Mouse (Mus musculus): ENCODE data around the gene H2-Aa. TPM values are rescaled to one million over a fixed set of nuclear protein-coding genes. Genes with fewer than 3 reads are reported as not detected.
"Not testable (repeated sequence)": the region's sequence is repeated elsewhere in the genome, so short reads cannot be mapped to it uniquely, and the experiment has no call there.

The H2-Aa gene
- 1 to 10 TPM in 1 of 2 experiments, under 1 TPM in 1; 0.93 to 2.1 TPM for total RNA-seq (2021)
- long read RNA-seq, experiment 1, result 0 reads
- long read RNA-seq, experiment 2, result 0 reads

DNA sequence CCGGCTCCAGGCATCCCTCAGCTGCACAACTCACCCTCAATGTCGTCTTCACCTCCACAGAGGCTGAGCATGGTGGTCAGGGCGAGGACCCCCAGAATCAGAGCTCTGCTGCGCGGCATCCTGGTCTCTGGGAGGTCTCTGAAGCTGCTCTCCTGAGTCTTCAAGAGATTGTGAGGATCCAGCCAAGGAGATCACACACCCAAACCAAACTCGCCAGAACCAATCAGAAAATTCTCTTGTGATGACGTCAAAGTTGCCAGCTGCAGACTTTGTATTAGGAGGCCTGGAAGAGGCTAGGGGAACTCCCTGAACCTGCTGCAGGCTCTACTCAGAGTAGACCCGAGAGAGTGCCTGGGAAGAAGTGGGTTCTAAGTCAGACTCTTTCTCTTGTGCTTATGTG lies at the start of gene H2-Aa:
Gene H2-Aa, minus strand, starts transcription at position 176 of the 400 bp plus-strand sequence.
- peak; percentile 75 to 84 for DNase-seq (ENCODE audit: low spot score in 2 of 2)

GRCm38 (mm10) chr17:34331200-34331599 lies 43.6 kb upstream of the H2-Aa start:
- no peak for DNase-seq (ENCODE audit: low spot score in 2 of 2)

DNA sequence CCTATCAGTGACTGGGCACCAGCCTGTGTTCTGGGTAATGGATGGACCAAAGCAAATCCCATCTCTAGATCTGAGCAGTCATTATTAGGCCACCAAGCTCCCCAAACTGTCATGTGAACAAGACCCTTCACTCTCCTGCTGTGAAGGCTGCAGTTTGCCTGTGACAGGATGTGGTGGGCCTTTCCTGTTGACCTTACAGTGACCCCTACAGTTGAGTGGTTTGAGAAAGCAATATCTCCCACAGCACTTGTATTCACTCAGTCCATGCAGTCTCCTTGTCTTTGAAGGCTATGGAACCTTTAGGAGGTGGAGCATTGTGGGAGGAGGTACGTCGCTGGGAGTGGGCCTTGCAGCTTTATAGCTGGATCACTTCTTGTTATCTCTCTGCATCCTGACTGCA lies 42.2 kb upstream of the H2-Aa start:
- no peak for DNase-seq (ENCODE audit: low spot score in 2 of 2)

DNA sequence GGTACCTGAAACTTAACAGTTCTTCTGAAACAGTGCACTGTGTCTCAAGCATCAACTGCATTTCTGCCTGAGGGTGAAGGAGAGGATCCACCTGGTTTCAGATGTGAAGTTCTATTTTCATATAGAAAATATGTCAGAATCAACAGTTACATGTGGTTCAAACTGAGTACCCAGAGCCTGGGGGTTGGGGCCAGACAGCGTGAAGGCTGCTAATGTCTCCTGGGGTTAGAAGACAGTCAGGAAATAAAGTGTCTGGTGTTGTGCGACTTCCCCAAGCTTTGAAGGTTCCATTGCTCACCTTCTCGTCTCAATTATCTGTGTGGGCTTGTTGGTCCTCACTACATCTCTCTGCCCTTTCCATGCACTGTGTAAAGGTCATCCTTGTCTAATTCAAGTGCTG lies 38.8 kb upstream of the H2-Aa start:
- no peak for DNase-seq (ENCODE audit: low spot score in 2 of 2)

DNA sequence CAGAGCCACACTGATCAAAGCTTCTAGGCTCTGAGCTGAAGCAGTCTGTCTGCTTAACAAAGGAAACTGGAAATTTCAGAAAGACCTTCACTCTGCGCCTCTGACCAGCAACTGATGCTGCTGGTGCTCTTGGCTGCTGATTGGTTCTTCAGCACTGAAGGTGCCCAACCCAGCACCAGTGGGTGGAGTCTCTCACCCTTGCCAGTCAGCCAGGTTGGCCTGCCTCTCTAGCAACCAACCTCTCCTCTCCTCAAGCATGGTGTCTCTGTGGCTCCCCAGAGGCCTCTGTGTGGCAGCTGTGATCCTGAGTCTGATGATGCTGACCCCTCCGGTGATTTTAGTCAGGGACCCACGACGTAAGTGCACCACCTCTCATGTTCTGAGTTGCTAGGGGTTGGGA lies 37.8 kb upstream of the H2-Aa start, which contains the start of gene H2-Eb2:
Gene H2-Eb2, plus strand, starts transcription at position 230 of the 400 bp plus-strand sequence.
- DNase-seq (ENCODE audit: low spot score in 2 of 2), result no peak

DNA sequence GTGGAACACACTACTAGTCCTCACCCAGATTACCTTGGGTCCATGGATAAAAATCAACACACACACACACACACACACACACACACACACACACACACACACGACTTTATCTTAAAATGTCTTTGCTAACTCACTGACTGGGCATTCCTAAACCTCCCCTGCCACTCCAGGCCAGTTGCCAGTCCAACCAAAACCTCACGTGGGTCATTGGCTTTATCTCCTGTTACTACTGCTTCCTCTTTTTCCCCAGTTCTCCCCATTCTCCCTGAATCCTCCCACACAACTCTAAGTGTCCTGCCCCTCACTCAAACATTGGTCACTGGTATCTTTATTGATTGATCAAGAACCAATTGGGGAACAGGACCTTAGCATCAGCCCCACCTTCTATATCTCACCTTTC lies 29.7 kb upstream of the H2-Aa start:
- DNase-seq (ENCODE audit: low spot score in 2 of 2), result no peak

- DNase-seq (ENCODE audit: low spot score in 2 of 2), result no peak
These were observed 29.1 kb upstream of the H2-Aa start for GRCm38 (mm10) chr17:34316697-34317096.

GRCm38 (mm10) chr17:34315512-34315911 lies 27.9 kb upstream of the H2-Aa start:
- DNase-seq (ENCODE audit: low spot score in 2 of 2), result no peak

DNA sequence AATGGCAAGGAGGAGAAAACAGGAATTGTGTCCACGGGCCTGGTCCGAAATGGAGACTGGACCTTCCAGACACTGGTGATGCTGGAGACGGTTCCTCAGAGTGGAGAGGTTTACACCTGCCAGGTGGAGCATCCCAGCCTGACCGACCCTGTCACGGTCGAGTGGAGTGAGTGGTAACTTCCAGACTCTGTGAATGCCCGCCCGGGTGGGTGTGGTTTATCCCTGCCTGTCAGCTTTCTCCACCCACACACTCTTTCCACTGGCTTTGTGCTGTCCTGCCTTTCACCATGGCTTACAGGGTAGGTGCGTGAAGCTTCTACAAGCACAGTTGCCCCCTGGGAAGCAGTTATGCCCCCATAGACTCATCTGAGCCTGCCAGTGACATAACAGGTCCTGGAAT lies 26.7 kb upstream of the H2-Aa start:
- DNase-seq (ENCODE audit: low spot score in 2 of 2), result no peak

DNA sequence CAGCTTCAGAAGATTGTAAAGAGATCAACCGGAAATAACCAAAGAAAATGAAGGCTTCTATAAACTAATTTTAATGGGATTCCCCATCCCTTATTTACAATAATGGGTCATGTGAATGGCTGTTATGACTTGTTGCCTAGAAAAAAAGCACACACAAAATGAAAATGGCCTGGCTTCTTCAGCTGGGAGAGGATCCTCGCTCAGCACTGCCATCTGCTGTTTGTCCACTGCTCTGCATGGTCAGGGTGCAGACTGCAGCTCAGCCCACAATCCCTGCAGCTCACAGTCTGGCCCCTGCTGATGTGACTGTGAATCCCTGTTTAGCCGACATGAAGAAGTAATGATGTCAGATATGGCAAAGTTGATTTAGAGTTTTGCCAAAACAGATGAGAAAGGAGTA lies 25.8 kb upstream of the H2-Aa start:
- DNase-seq (ENCODE audit: low spot score in 2 of 2), result peak; percentile 77 to 78

GRCm38 (mm10) chr17:34312185-34312584 lies 24.6 kb upstream of the H2-Aa start:
- DNase-seq (ENCODE audit: low spot score in 2 of 2), result no peak

DNA sequence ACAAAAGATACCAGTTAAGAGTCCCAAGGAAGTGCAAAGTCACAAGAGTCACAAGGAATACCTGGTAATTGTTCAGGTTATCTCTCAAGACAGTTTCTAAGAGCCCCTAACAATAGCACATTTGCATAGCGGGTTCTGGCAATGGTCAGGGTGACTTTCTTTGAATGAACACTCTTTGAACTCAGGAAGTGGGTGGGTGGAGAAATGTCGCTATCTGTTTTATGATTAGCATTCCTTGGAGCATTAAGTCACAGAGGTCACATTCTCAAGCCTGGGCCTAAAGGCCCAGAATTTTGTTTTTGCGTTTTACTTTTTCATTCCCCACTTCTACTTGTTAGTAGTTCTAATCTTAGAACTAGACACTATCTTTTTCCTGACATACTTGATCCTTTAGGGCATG lies 22.9 kb upstream of the H2-Aa start:
- not testable (repeated sequence) for DNase-seq (ENCODE audit: low spot score in 2 of 2)

DNA sequence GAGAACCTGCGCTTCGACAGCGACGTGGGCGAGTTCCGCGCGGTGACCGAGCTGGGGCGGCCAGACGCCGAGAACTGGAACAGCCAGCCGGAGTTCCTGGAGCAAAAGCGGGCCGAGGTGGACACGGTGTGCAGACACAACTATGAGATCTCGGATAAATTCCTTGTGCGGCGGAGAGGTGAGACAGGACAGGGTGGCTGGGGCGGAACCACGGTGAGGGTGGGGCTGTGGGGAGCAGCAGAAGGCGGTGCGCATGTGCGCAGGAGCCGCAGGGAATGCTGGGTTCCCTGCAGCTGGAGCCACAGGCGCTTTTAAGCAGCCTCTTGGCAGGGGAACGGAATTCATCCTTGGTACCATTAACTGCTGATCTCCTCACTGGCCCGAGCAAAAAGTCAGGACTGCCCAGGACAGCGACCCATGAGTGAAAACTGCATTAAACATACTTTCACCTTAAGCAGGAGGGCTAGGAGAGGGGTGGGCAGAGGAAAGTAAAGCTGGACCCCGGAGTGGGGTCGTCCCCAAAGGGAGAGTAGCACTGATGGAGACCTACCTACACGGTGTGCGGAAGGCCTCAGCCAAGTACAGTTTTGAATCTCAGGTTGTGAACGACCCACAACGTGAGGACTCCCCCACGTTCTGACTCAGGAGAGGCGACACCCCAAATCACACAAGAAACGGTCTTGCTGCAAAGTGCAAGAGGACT lies 22.2 kb upstream of the H2-Aa start:
- peak; percentile 57 to 64 for DNase-seq (ENCODE audit: low spot score in 2 of 2)

DNA sequence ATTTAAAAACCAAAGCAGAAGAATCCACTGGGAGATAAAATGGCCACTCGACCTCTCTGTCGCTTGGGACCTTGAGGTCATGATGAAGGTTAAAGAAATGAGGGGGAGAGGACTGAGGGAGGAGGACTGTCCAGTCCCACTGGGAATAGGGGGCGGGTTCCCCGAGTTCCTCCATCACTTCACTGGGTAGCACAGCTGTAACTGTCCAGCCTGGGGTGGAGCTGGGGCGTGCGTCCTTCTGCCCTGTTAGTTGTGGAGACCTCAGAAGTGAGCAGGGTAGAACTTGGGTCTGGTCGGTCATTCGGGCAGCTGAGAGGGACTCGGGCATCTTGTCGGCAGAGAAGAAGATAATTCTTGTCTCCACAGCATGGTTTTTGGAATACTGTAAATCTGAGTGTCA lies 21.6 kb upstream of the H2-Aa start:
- no peak for DNase-seq (ENCODE audit: low spot score in 2 of 2)

GRCm38 (mm10) chr17:34308161-34308560 lies 20.5 kb upstream of the H2-Aa start:
- no peak for DNase-seq (ENCODE audit: low spot score in 2 of 2)

- no peak for DNase-seq (ENCODE audit: low spot score in 2 of 2)
These were observed 19.6 kb upstream of the H2-Aa start for GRCm38 (mm10) chr17:34307216-34307615.

- no peak for DNase-seq (ENCODE audit: low spot score in 2 of 2)
These were observed 18.8 kb upstream of the H2-Aa start for GRCm38 (mm10) chr17:34306407-34306806.

- peak; percentile 89 to 95 for DNase-seq (ENCODE audit: low spot score in 2 of 2)
These were observed 17.9 kb upstream of the H2-Aa start, which contains the start of gene H2-Eb1 for GRCm38 (mm10) chr17:34305380-34306030. Gene H2-Eb1 (plus strand): TSS chr17:34305867.

GRCm38 (mm10) chr17:34304751-34305150 lies 17.1 kb upstream of the H2-Aa start:
- DNase-seq (ENCODE audit: low spot score in 2 of 2), result peak; percentile 53 to 87

DNA sequence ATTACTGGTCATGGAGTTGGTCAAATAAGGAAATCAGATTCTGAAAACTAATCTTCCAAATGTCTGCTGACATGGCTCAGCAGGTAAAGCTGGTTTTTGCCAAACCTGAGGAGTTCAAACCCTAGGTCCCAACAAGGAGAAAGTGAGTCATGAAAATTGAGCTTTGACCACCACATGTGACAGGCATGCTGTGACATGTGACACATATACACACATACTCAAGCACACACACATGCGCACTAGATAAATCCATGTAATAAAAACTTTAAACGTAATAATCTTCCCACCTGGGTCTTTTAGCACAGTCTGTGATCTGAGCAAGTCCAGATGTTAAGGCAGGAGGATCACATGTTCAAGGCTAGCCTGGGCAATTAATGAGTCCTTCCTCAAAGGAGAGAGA lies 16.2 kb upstream of the H2-Aa start:
- no peak for DNase-seq (ENCODE audit: low spot score in 2 of 2)

DNA sequence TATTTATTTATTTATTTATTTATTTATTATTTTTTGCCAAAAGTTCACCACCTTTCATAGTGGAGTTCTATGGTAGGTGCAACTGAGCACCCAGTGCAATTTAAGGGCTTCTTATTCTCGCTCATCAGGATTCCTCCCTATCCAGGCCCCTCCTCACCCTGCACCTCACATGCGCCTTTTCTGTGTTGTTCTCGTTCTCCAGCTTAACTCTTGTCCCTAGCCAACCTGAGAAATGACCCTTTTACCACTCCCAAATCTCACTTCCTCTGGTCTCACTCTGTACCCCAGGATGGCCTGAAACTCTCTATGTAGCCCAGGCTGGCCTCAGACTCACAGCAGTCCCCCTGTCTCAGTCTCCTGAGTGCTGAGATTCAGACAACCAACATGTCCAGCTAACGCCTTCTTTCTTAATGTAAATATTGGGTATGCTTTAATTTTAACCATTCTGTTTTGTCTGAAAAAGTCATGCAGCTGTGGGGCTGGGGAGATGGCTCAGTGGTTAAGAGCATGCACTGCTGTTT lies 14.1 kb upstream of the H2-Aa start:
- DNase-seq (ENCODE audit: low spot score in 2 of 2), result no peak

Data from layer of hippocampus, postnatal 14 days (tissue).